Mouse (Mus musculus) limb, embryonic 15.5 days (tissue): ENCODE results near the gene Chn1. TPM values are rescaled to one million over a fixed set of nuclear protein-coding genes. Genes with fewer than 3 reads are reported as not detected.
A peak's percentile ranks its signal among the peaks of the same experiment; 100 is the strongest.

Experiments
- ATAC-seq: fragments of 200-750 bp; cut with Nextera tagmentation; 2 replicates; pipeline ENCODE4 v1.8.0; 2017; ENCODE audit warnings: low read depth, moderate TSS enrichment; ENCODE audit not compliant: insufficient number of reproducible peaks, low FRiP score, low TSS enrichment
- H3K27ac ChIP-seq: fragments of 300-500 bp; sonication (generic); 2 replicates; pipeline ENCODE4 v1.5.1; 2015; ENCODE audit warnings: moderate library complexity, mild to moderate bottlenecking, inconsistent platforms
- H3K27me3 ChIP-seq: fragments of 300-500 bp; sonication (generic); 2 replicates; pipeline ENCODE4 v1.6.1; 2015; ENCODE audit warnings: inconsistent platforms
- H3K36me3 ChIP-seq: fragments of 300-500 bp; sonication (generic); 2 replicates; pipeline ENCODE4 v1.6.1; 2015; ENCODE audit warnings: inconsistent platforms
- H3K4me1 ChIP-seq: fragments of 300-500 bp; sonication (generic); 2 replicates; pipeline ENCODE4 v1.6.1; 2015; ENCODE audit warnings: inconsistent platforms
- H3K4me2 ChIP-seq: fragments of 300-500 bp; sonication (generic); 2 replicates; pipeline ENCODE4 v1.6.1; 2015; ENCODE audit warnings: mild to moderate bottlenecking, inconsistent platforms
- H3K4me3 ChIP-seq: fragments of 300-500 bp; sonication (generic); 2 replicates; pipeline ENCODE4 v1.5.1; 2015; ENCODE audit warnings: mild to moderate bottlenecking, inconsistent platforms
- H3K9ac ChIP-seq: fragments of 300-500 bp; sonication (generic); 2 replicates; pipeline ENCODE4 v1.6.1; 2015; ENCODE audit warnings: inconsistent platforms
- H3K9me3 ChIP-seq: fragments of 300-500 bp; sonication (generic); 2 replicates; pipeline ENCODE4 v1.6.1; 2016; ENCODE audit warnings: inconsistent platforms
- WGBS: fragments of 180-500 bp; shearing (Covaris S2); methylation state at CpG from one replicate; pipeline ENCODE4 v1.1.7; 2015; 5-methylcytosine and 5-hydroxymethylcytosine counted together
- polyA plus RNA-seq: library from polyadenylated mRNA; unstranded; fragments of >200 nt; fragmentation: Nextera tagmentation; extraction: Ambion mirVana; gene quantifications from 2 replicates; pipeline ENCODE4 v1.2.1, GENCODE M21; 2015

The Chn1 gene
- polyA plus RNA-seq, 1 experiment from 2014 or later: 20.2 TPM

- H3K36me3 ChIP-seq: no peaks in the 10 kb centered on the region
- no peak overlapping the region for H3K4me2 ChIP-seq
- 69% methylated on average over 10 of the region's 10 CpGs for WGBS
- no peak for ATAC-seq
- no peak overlapping the region for H3K27ac ChIP-seq
- H3K27me3 ChIP-seq: no peaks in the 10 kb centered on the region
- H3K9me3 ChIP-seq: no peaks in the 10 kb centered on the region
- no peak overlapping the region for H3K4me3 ChIP-seq
- H3K9ac ChIP-seq: no peak overlapping the region
- H3K4me1 ChIP-seq: peaks cover 44% of the 10 kb centered on the region
These were observed 188.6 kb downstream of the Chn1 start for GRCm38 (mm10) chr2:73586392-73587108.

- peak; percentile 58; the same call in 1 of the 2 replicates for ATAC-seq
- peak overlapping the region; percentile 41; the same call in 1 of the 2 replicates for H3K9ac ChIP-seq
- H3K36me3 ChIP-seq: no peaks in the 10 kb centered on the region
- H3K27me3 ChIP-seq: no peaks in the 10 kb centered on the region
- H3K4me1 ChIP-seq: peaks cover 34% of the 10 kb centered on the region
- peak overlapping the region; percentile 44 for H3K4me3 ChIP-seq
- peak overlapping the region; percentile 52; the same call in 1 of the 2 replicates for H3K27ac ChIP-seq
- no peaks in the 10 kb centered on the region for H3K9me3 ChIP-seq
- peak overlapping the region; percentile 57 for H3K4me2 ChIP-seq
- WGBS: 16% methylated on average over 12 of the region's 12 CpGs
These were observed 189.8 kb downstream of the Chn1 start for GRCm38 (mm10) chr2:73585347-73585831.

- Histone ChIP-seq H3K9me3 (no peaks in the 10 kb centered on the region), H3K27me3 (no peaks in the 10 kb centered on the region), H3K27ac (peak overlapping the region; percentile 52; the same call in 1 of the 2 replicates), H3K9ac (0 out of 2 replicates have a peak overlapping the region, but pooled peaks have one; percentile 41), H3K4me3 (peak overlapping the region; percentile 44), H3K4me1 (peaks cover 28% of the 10 kb centered on the region), H3K4me2 (peak overlapping the region; percentile 57), H3K36me3 (no peaks in the 10 kb centered on the region)
- peak; percentile 66; the same call in 1 of the 2 replicates for ATAC-seq
- WGBS: 3% methylated on average over 16 of the region's 18 CpGs
These were observed 190.3 kb downstream of the Chn1 start for GRCm38 (mm10) chr2:73584645-73585346.

DNA sequence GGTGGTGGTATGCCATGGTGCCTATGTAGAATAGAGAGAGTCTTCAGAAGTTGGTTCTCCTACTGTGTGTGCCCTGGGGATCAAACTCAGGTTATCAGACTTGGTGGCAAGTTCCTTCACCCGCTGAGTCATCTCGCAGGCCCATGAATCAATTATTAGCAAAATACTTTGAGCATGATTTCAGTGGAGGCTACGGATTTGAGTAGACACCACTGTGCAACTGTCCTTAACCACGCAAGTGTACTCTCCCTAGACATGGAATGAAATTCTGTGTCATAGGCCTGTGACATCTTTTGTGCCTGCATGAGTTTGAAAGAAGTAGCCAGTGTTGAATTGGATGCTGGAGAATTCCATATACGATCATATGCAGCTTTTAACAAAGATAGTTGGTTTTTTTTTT, 194.4 kb downstream of the Chn1 start:
- H3K4me1 ChIP-seq: peaks cover 10% of the 10 kb centered on the region; the same call in 1 of the 2 replicates
- H3K27ac ChIP-seq: no peak overlapping the region
- WGBS: 87% methylated on average over 5 of the region's 5 CpGs
- no peaks in the 10 kb centered on the region for H3K9me3 ChIP-seq
- no peak overlapping the region for H3K4me2 ChIP-seq
- H3K36me3 ChIP-seq: no peaks in the 10 kb centered on the region
- no peak for ATAC-seq
- H3K27me3 ChIP-seq: no peaks in the 10 kb centered on the region
- no peak overlapping the region for H3K4me3 ChIP-seq
- no peak overlapping the region for H3K9ac ChIP-seq

DNA sequence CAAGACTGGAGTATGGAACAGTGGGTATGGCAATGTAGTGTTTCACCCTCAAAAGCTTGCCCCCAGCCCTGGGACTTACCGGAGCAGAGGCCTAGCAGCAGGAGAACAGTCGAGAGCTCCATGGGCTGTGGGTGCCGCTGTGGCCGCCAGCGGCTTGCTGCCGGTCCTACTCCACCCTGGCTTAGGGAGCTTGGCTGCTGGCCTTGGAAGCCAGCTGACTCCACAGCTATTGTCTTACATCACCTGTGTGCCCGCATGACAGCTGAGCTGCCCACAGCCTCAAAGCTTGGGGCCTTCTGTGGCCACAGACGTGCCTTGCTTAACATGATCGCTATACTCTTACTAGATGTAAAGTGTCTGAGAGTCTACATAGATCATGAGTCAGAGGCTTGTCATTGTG, 195.0 kb downstream of the Chn1 start, which contains the start of gene Chrna1:
Chrna1 (minus strand) TSS at position 173 of the 400 bp plus-strand sequence.
- WGBS: 88% methylated on average over 9 of the region's 9 CpGs
- no peaks in the 10 kb centered on the region for H3K27me3 ChIP-seq
- no peak within 1 kb of the TSS for H3K27ac ChIP-seq
- peak; percentile 37 for ATAC-seq
- no peak within 1 kb of the TSS for H3K4me2 ChIP-seq
- H3K4me1 ChIP-seq: peaks cover 6% of the 10 kb centered on the region; the same call in 1 of the 2 replicates
- no peaks in the 10 kb centered on the region for H3K9me3 ChIP-seq
- no peaks in the 10 kb centered on the region for H3K36me3 ChIP-seq
- H3K4me3 ChIP-seq: peak within 1 kb of the TSS; percentile 8; the same call in 1 of the 2 replicates
- no peak within 1 kb of the TSS for H3K9ac ChIP-seq

- H3K4me2 ChIP-seq: no peak overlapping the region
- H3K27ac ChIP-seq: no peak overlapping the region
- H3K9me3 ChIP-seq: no peaks in the 10 kb centered on the region
- H3K9ac ChIP-seq: no peak overlapping the region
- H3K4me3 ChIP-seq: no peak overlapping the region
- no peak for ATAC-seq
- H3K27me3 ChIP-seq: no peaks in the 10 kb centered on the region
- WGBS: 52% methylated on average over 5 of the region's 5 CpGs
- no peaks in the 10 kb centered on the region for H3K36me3 ChIP-seq
- H3K4me1 ChIP-seq: peaks cover 4% of the 10 kb centered on the region; the same call in 1 of the 2 replicates
These were observed 196.0 kb downstream of the Chn1 start for GRCm38 (mm10) chr2:73579168-73579567.

DNA sequence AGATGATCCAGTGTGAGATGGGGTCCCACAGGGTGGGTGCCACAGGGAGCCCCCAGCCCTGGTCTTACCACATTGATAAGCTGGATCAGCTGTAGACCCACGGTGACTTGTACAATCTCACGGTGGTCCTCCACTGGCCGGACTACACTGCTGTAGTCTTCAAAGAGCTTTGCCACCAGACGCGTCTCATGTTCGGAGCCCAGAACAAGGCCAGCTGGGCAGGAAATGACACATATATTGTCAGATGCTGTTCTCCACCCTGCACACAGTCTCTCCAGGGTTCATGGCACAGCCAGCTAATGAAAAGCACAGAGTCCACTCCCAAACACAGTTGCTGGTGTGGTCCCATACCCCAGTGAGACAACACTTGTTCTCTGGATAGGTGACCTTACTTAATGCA, 200.7 kb downstream of the Chn1 start:
- Histone ChIP-seq H3K36me3 (no peaks in the 10 kb centered on the region), H3K4me2 (no peak overlapping the region), H3K9me3 (no peaks in the 10 kb centered on the region), H3K4me1 (peaks cover 12% of the 10 kb centered on the region), H3K9ac (no peak overlapping the region), H3K27ac (no peak overlapping the region), H3K4me3 (no peak overlapping the region), H3K27me3 (no peaks in the 10 kb centered on the region)
- WGBS: 59% methylated on average over 6 of the region's 6 CpGs
- no peak for ATAC-seq

DNA sequence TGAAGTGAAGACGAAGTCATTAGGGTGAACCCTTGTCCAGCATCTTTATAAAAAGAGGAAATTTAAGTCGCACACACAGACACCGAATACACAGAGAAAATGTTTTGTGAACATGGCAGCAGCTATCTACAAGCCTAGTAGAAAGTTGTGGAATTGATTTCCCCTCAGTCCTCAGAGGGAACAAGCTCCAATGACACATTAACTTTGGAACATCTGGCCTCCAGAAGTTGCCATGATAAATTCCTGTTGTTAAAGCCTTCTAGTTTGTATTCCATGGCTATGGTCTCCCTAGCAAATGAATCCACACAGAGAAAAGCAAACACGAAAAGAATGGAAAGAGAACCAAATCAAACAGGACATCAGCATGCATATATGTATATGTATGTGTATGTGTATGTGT, 201.6 kb downstream of the Chn1 start:
- no peaks in the 10 kb centered on the region for H3K9me3 ChIP-seq
- no peaks in the 10 kb centered on the region for H3K27me3 ChIP-seq
- H3K4me2 ChIP-seq: no peak overlapping the region
- H3K4me1 ChIP-seq: peaks cover 12% of the 10 kb centered on the region
- H3K4me3 ChIP-seq: no peak overlapping the region
- no peaks in the 10 kb centered on the region for H3K36me3 ChIP-seq
- peak overlapping the region; percentile 67; the same call in 1 of the 2 replicates for H3K27ac ChIP-seq
- no peak for ATAC-seq
- WGBS: 63% methylated on average over 4 of the region's 4 CpGs
- H3K9ac ChIP-seq: no peak overlapping the region

GRCm38 (mm10) chr2:73572539-73573372, 202.4 kb downstream of the Chn1 start:
- Histone ChIP-seq H3K36me3 (no peaks in the 10 kb centered on the region), H3K27me3 (no peaks in the 10 kb centered on the region), H3K27ac (peak overlapping the region; percentile 67), H3K4me2 (peak overlapping the region; percentile 37), H3K9ac (no peak overlapping the region), H3K9me3 (no peaks in the 10 kb centered on the region), H3K4me1 (peaks cover 12% of the 10 kb centered on the region), H3K4me3 (peak overlapping the region; percentile 26)
- WGBS: 15% methylated on average over 23 of the region's 23 CpGs
- peak; percentile 80; the same call in 1 of the 2 replicates for ATAC-seq

GRCm38 (mm10) chr2:73571901-73572300, 203.2 kb downstream of the Chn1 start:
- no peak for ATAC-seq

GRCm38 (mm10) chr2:73571304-73571703, 203.8 kb downstream of the Chn1 start:
- Histone ChIP-seq H3K9ac (no peak overlapping the region), H3K9me3 (no peaks in the 10 kb centered on the region), H3K4me3 (no peak overlapping the region), H3K27ac (no peak overlapping the region), H3K27me3 (no peaks in the 10 kb centered on the region), H3K4me2 (no peak overlapping the region), H3K4me1 (peaks cover 8% of the 10 kb centered on the region), H3K36me3 (no peaks in the 10 kb centered on the region)
- no peak for ATAC-seq
- WGBS: 93% methylated on average over 9 of the region's 9 CpGs

More at GRCm38 (mm10) chr2:73571901-73572300, 203.2 kb downstream of the Chn1 start:
- H3K27me3 ChIP-seq: no peaks in the 10 kb centered on the region
- H3K9me3 ChIP-seq: no peaks in the 10 kb centered on the region
- no peak overlapping the region for H3K4me2 ChIP-seq
- no peaks in the 10 kb centered on the region for H3K36me3 ChIP-seq
- H3K4me1 ChIP-seq: peaks cover 12% of the 10 kb centered on the region
- no peak overlapping the region for H3K27ac ChIP-seq
- no peak overlapping the region for H3K4me3 ChIP-seq
- H3K9ac ChIP-seq: no peak overlapping the region
- 62% methylated on average over 6 of the region's 6 CpGs for WGBS
